Mouse (Mus musculus): Measurements from ENCODE around the gene Tnfsf15.

DNA sequence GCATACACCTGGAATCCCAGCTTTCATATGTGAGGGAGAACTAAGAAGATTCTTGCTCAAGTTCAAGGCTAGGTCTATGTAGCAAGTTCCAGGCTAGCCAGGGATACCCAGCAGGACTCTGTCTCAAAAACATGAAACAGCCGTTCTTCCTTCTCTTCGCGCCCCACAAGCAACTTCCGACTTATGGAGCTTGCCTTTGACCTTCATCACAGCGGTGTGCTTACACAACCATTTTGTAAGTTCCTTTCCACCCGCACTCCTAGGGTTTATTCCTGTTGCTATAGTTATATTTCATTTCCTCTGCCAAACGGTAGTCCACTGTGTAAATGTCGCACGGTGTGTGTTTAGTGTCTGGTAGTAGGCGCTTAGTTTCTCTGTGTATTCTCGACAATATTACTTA is 61.9 kb downstream of the Tnfsf15 start:
- TF ChIP-seq MAFK (IDR thresholded peaks at IDR 0.05; ENCODE audit: insufficient read depth, low read depth, low read length) (no peak), ZC3H11A (IDR thresholded peaks at IDR 0.05; ENCODE audit: borderline replicate concordance, low read depth, low read length) (no peak)

Data from ES-E14 (cell line).